Mouse (Mus musculus) stomach, postnatal 0 days (tissue): ENCODE data around the gene Zic3.

Source experiments
- CTCF ChIP-seq: IDR thresholded peaks from 2 replicates; pipeline ENCODE4 v1.5.1; 2016; ENCODE audit warnings: antibody characterized with exemption, low read depth, mild to moderate bottlenecking, moderate library complexity
- EP300 ChIP-seq: optimal IDR thresholded peaks from 2 replicates; pipeline ENCODE3; 2016; ENCODE audit warnings: antibody characterized with exemption

- no peak for TF ChIP-seq EP300
- no peak for TF ChIP-seq CTCF
These were observed 3.8 kb upstream of the Zic3 start for GRCm38 (mm10) chrX:58018720-58019119.
